Mouse (Mus musculus) duodenum, adult 2 months (tissue): ENCODE results near the gene Nup35. TPM values are rescaled to one million over a fixed set of nuclear protein-coding genes. Genes with fewer than 3 reads are reported as not detected.

ENCODE experiments used
- polyA plus RNA-seq: library from polyadenylated mRNA; depleted of rRNA; stranded (reverse); fragments of >200 nt; gene quantifications from 2 replicates; pipeline ENCODE4 v1.2.3, GENCODE M21; 2012; ENCODE audit warnings: low replicate concordance; rRNA removed

The Nup35 gene
- 5.5 and 10.1 TPM in 2 replicates for polyA plus RNA-seq

GRCm38 (mm10) chr2:80616854-80617737 is at the start of gene Nup35, which contains the start of gene Dusp19:
TSS of gene Nup35 (plus strand) at chr2:80617236.
TSS of gene Dusp19 (plus strand) at chr2:80617045.

DNA sequence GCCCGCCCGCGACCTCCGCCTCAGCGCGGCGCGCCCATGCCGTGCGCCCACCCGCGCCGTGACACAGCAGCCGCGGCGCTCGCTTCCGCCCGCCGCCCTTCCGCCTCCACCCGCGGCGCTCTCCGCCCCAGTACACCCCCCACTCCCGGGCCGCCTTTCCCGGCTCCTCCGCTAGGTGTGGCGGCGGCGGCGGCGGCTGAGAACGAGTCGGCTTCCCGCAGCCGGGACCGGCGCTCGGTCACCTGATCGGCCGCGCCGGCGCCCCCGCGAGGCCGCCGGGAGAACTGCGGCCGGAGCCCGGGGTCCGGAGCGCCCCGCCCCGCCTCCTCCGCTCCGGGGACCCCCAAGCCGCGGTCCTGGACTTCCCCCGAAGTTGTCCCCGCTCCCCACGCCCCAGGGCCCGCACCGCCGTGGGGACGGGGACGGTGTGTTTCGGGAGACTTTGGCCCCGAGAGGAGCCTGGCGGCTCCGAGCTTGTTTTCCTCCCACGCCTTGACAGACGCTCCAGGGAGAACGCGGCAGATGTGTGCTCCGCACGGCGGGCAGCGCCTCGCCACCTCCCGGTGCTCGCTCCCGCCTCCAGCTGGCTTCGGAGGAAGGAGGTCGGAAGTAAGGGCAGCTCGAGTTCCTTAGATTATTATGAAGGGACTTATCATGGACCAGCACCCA is 35.9 kb upstream of the Nup35 start, which contains the start of gene Nckap1:
TSS of gene Nckap1 (minus strand) at position 338 of the 669 bp plus-strand sequence.

Other genes starting within 250 kb of the Nup35 start
- 1.2 and 1.4 TPM in 2 replicates for gene Frzb, start 169.6 kb upstream of the Nup35 start, polyA plus RNA-seq
- 9.7 and 9.9 TPM in 2 replicates for gene Nckap1, start 35.9 kb upstream of the Nup35 start, polyA plus RNA-seq
- gene Dusp19, start 191 bp upstream of the Nup35 start, polyA plus RNA-seq, result 1.4 and 1.8 TPM in 2 replicates